Mouse (Mus musculus) CH12.LX (cell line): Measurements from ENCODE around the gene Reep6. TPM values are rescaled to one million over a fixed set of nuclear protein-coding genes. Genes with fewer than 3 reads are reported as not detected.

Source experiments
- DNase-seq: peaks from one replicate; pipeline ENCODE4 v3.0.0-alpha.2; 2013; ENCODE audit errors: extremely low read depth
- H3K27ac ChIP-seq: 2 replicates; pipeline ENCODE4 v1.5.1; 2012; ENCODE audit warnings: low read depth, mild to moderate bottlenecking, control low read depth, moderate library complexity; ENCODE audit not compliant: insufficient read depth
- H3K27me3 ChIP-seq: replicated peaks from 2 replicates; pipeline ENCODE3; 2012; ENCODE audit warnings: inconsistent platforms
- H3K36me3 ChIP-seq, 2 experiments: replicated peaks in 1 of 2; 2 replicates each; pipeline versions ENCODE3 to v1.6.1; 2012; ENCODE audit warnings: inconsistent platforms in 1 of 2, low read length in 1 of 2, mild to moderate bottlenecking in 1 of 2, mixed read lengths in 1 of 2, moderate library complexity in 1 of 2; ENCODE audit not compliant: control insufficient read depth in 1 of 2, insufficient read depth in 1 of 2
- H3K4me1 ChIP-seq, 2 experiments: 2 replicates each; pipeline ENCODE4 v1.6.1; 2012; ENCODE audit warnings: inconsistent platforms in 1 of 2, moderate library complexity in 1 of 2; ENCODE audit not compliant: insufficient read depth in 2 of 2, control insufficient read depth in 1 of 2
- H3K4me2 ChIP-seq: 2 replicates; pipeline ENCODE4 v1.6.1; 2012; ENCODE audit warnings: low read depth, mild to moderate bottlenecking, control low read depth; ENCODE audit not compliant: poor library complexity, insufficient read depth, severe bottlenecking
- H3K4me3 ChIP-seq, 3 experiments: fragments of 150-350 bp in 1 of 3; sonication (generic) in 1 of 3; replicated peaks in 1 of 3; 2 replicates each; pipeline versions ENCODE3 to v1.5.1; 2011 to 2012; ENCODE audit warnings: low read depth in 2 of 3, low read length in 2 of 3, mild to moderate bottlenecking in 2 of 3, moderate library complexity in 2 of 3, control low read depth in 1 of 3, improper control_type of control experiment in 1 of 3, inconsistent platforms in 1 of 3, mixed read lengths in 1 of 3; ENCODE audit not compliant: poor library complexity in 1 of 3
- H3K79me2 ChIP-seq: replicated peaks from 2 replicates; pipeline ENCODE4 v1.6.1; 2012; ENCODE audit warnings: mild to moderate bottlenecking, moderate library complexity; ENCODE audit not compliant: control insufficient read depth, poor library complexity, insufficient read depth, severe bottlenecking; ENCODE audit errors: extremely low read depth
- H3K9ac ChIP-seq: 2 replicates; pipeline ENCODE4 v1.6.1; 2012; ENCODE audit warnings: low read depth, mild to moderate bottlenecking, control low read depth, moderate library complexity; ENCODE audit not compliant: insufficient read depth
- H3K9me3 ChIP-seq: replicated peaks from 2 replicates; pipeline ENCODE3; 2012; ENCODE audit warnings: low read length, inconsistent platforms, mixed read lengths
- BHLHE40 ChIP-seq: IDR thresholded peaks from 2 replicates; pipeline ENCODE4 v1.6.1; 2011; ENCODE audit warnings: mild to moderate bottlenecking, low read depth, low read length, improper control_type of control experiment
- EP300 ChIP-seq: IDR thresholded peaks from 2 replicates; pipeline ENCODE4 v1.6.1; 2011; ENCODE audit warnings: low read length, improper control_type of control experiment
- ETS1 ChIP-seq: conservative IDR thresholded peaks from 2 replicates; pipeline ENCODE4 v1.6.1; 2012; ENCODE audit warnings: low read depth, mild to moderate bottlenecking, inconsistent platforms, low read length, improper control_type of control experiment, moderate library complexity
- HCFC1 ChIP-seq: IDR thresholded peaks from 2 replicates; pipeline ENCODE4 v1.6.1; 2012; ENCODE audit warnings: low read depth, mild to moderate bottlenecking, inconsistent platforms, low read length, improper control_type of control experiment
- MAFK ChIP-seq: IDR thresholded peaks from 2 replicates; pipeline ENCODE4 v1.6.1; 2011; ENCODE audit warnings: low read length, improper control_type of control experiment; ENCODE audit not compliant: insufficient replicate concordance
- MYC ChIP-seq: IDR thresholded peaks from 2 replicates; pipeline ENCODE4 v1.6.1; 2011; ENCODE audit warnings: low read depth, mild to moderate bottlenecking, improper control_type of control experiment, low read length
- POLR2A ChIP-seq: IDR thresholded peaks from 2 replicates; pipeline ENCODE4 v1.6.1; 2011; ENCODE audit warnings: low read depth, mild to moderate bottlenecking, improper control_type of control experiment, low read length
- POLR2AphosphoS2 ChIP-seq: IDR thresholded peaks from 2 replicates; pipeline ENCODE4 v1.6.1; 2011; ENCODE audit warnings: low read depth, low read length, improper control_type of control experiment
- RCOR1 ChIP-seq: conservative IDR thresholded peaks from 2 replicates; pipeline ENCODE4 v1.6.1; 2012; ENCODE audit warnings: low read depth, mild to moderate bottlenecking, inconsistent platforms, low read length, improper control_type of control experiment
- SMC3 ChIP-seq: IDR thresholded peaks from 2 replicates; pipeline ENCODE4 v1.6.1; 2011; ENCODE audit warnings: low read depth, low read length, improper control_type of control experiment
- TCF12 ChIP-seq: IDR thresholded peaks from 2 replicates; pipeline ENCODE4 v1.6.1; 2014; ENCODE audit warnings: low read depth, mild to moderate bottlenecking, inconsistent platforms, low read length, improper control_type of control experiment
- USF1 ChIP-seq: IDR thresholded peaks from 2 replicates; pipeline ENCODE4 v1.6.1; 2014; ENCODE audit warnings: low read depth, mild to moderate bottlenecking, inconsistent platforms, low read length, improper control_type of control experiment
- ZC3H11A ChIP-seq: IDR thresholded peaks from 2 replicates; pipeline ENCODE4 v1.6.1; 2012; ENCODE audit warnings: low read depth, mild to moderate bottlenecking, inconsistent platforms, low read length, improper control_type of control experiment
- ZKSCAN1 ChIP-seq: IDR thresholded peaks from 2 replicates; pipeline ENCODE4 v1.6.1; 2012; ENCODE audit warnings: low read depth, inconsistent platforms, low read length, improper control_type of control experiment, borderline replicate concordance
- ZNF384 ChIP-seq: IDR thresholded peaks from 2 replicates; pipeline ENCODE4 v1.6.1; 2012; ENCODE audit warnings: low read depth, low read length, improper control_type of control experiment, inconsistent platforms
- dilution Hi-C: fragments of 300-500 bp; cut with MboI; formaldehyde crosslinking; loops from 2 replicates; pipeline ENCODE4 v1.14.3; 2020; ENCODE audit warnings: low sequenced_read_pairs; ENCODE audit not compliant: extremely low pct_unique_long_range_greater_than_20kb, extremely low pct_ligation_motif_present
- in situ Hi-C: fragments of 300-500 bp; cut with MboI; formaldehyde crosslinking; loops from 3 replicates; pipeline ENCODE4 v1.14.3; 2019; ENCODE audit warnings: low sequenced_read_pairs, low pct_ligation_motif_present, low pct_unique_long_range_greater_than_20kb, mixed read lengths
- polyA plus RNA-seq: library from polyadenylated mRNA; unstranded; fragments of >175 nt; gene quantifications from 2 replicates; pipeline ENCODE4 v1.2.1, GENCODE M21; 2012; ENCODE audit warnings: low read depth; ENCODE audit not compliant: insufficient read length
- total RNA-seq, 2 experiments: library from RNA; depleted of rRNA; stranded (reverse); fragments of 300-350 nt in 1 of 2; fragments of >200 nt in 1 of 2; gene quantifications; 2 replicates each; pipeline ENCODE4 v1.2.3; 2012 to 2014

Reep6 gene
- total and polyA plus RNA-seq, 3 experiments = 0.48 to 7.5 (median 5.0) TPM

DNA sequence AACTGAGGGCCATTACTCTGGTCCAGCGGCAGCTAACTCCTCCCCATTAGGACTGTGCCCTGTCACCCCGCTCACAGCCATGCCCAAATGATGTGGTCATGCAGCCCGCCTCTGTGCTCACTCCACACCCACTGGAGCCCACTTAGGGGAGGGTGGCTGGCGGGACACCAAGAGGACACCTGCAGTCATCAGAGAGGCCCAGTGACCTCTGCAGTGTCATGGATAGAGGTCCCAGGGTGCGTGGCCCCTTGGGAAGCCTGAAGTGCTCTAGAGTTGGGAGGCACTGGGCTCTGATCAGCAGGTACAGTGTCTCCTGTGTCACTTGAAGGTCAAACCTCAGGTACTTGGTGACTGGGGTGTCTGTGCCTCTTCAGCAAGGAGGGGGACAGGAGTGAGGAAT, 32.9 kb upstream of the Reep6 start:
- H3K36me3 ChIP-seq = peaks cover 18 to 29% of the 10 kb centered on the region in 2 experiments
- no peak overlapping the region for H3K27ac ChIP-seq
- TF ChIP-seq TCF12 = no peak
- TF ChIP-seq POLR2A = no peak
- TF ChIP-seq POLR2AphosphoS2 = no peak
- TF ChIP-seq HCFC1 = no peak
- no peak for TF ChIP-seq ZNF384
- H3K4me2 ChIP-seq = no peak overlapping the region
- no peak overlapping the region for H3K9ac ChIP-seq
- H3K27me3 ChIP-seq = peaks cover 31% of the 10 kb centered on the region
- dilution Hi-C loops = no loop called here
- in situ Hi-C loops = no loop called here
- H3K9me3 ChIP-seq = no peaks in the 10 kb centered on the region
- no peak for DNase-seq
- peaks cover 8 to 30% of the 10 kb centered on the region in 2 experiments; a peak in 3 of 4 replicates for H3K4me1 ChIP-seq
- H3K79me2 ChIP-seq = peaks cover 17% of the 10 kb centered on the region
- H3K4me3 ChIP-seq = no peak overlapping the region

DNA sequence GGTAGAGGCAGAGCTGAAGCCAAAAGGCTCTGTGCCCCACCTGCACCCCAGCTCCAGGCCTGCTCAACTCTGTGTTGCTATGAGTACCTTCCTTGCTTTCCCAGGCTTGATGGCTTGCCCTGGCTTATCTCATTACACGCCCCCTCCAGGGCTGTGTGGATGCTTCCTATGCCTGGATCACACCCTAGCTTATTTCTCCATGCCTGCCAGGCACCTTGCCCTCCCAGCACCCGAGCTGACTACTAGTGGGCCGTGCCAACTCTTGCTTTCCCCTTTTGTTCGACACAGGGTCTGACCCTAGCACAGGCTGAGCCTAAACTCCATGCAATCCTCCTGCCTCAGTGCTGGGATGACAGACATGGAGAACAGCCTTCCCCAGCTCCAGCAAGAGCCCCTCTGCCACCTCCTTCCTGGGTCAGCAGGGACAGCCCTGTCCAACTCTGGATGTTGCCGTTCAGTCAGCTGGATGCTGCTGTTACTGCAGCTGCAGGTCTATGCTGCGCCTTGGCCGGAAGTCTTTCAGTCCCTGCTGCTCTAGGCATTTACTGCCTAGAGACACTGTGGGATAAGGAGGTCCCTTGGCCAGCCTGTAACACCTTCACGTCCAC, 32.1 kb upstream of the Reep6 start:
- Histone ChIP-seq H3K27me3 (peaks cover 39% of the 10 kb centered on the region), H3K4me2 (no peak overlapping the region), H3K27ac (no peak overlapping the region), H3K9ac (no peak overlapping the region), H3K79me2 (peaks cover 14% of the 10 kb centered on the region), H3K4me3 (no peak overlapping the region), H3K4me1 (peaks cover 8 to 30% of the 10 kb centered on the region in 2 experiments; a peak in 3 of 4 replicates), H3K36me3 (peaks cover 18 to 29% of the 10 kb centered on the region in 2 experiments), H3K9me3 (no peaks in the 10 kb centered on the region)
- no peak for TF ChIP-seq SMC3
- TF ChIP-seq USF1 = no peak
- no peak for TF ChIP-seq EP300
- no peak for TF ChIP-seq POLR2AphosphoS2
- no peak for TF ChIP-seq RCOR1
- TF ChIP-seq BHLHE40 = no peak
- TF ChIP-seq ZC3H11A = no peak
- dilution Hi-C loops = no loop called here
- no peak for DNase-seq
- in situ Hi-C loops = no loop called here

DNA sequence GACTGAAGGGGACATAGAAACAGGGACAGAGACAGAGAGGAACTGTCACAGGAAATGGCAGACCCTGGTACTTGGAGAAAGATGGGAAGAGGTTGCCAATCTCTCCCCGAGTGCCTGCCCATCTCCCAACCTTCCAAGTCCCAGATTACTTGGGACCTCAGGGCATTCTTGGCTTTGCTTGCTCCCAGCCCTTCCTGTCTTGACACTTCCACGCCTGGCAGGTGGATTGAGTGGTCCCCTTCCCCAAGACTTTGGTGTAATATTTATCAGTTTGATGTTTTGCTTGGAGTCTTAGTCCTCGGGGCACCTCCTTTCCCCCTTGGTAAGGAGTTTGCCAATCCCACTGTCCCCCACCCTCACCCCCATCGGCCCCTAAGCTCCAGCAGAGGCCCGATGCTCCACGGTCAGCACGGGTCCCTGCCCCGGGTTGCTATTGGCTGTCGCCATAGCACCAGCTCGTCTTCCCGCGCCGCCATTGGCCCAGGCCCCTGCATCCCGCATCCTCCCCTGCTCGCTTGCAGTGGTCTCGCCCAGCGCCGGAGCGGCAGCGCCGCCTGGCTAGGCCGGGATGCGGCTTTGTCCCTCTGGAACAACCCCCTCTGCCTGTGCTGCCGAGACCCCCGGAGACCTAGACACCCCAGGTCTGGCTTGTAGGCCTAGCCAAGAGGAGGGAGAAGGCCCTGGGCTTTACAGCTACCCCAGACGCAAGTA, 31.0 kb upstream of the Reep6 start:
- H3K9me3 ChIP-seq = no peaks in the 10 kb centered on the region
- no peak overlapping the region for H3K9ac ChIP-seq
- H3K27me3 ChIP-seq = peaks cover 46% of the 10 kb centered on the region
- H3K4me3 ChIP-seq = no peak overlapping the region
- H3K4me1 ChIP-seq = peaks cover 8 to 30% of the 10 kb centered on the region in 2 experiments; a peak in 3 of 4 replicates
- H3K36me3 ChIP-seq = peaks cover 14 to 19% of the 10 kb centered on the region in 2 experiments
- H3K4me2 ChIP-seq = no peak overlapping the region
- no peak for DNase-seq
- H3K79me2 ChIP-seq = peaks cover 3% of the 10 kb centered on the region
- no peak for TF ChIP-seq POLR2AphosphoS2
- TF ChIP-seq ZKSCAN1 = no peak
- TF ChIP-seq HCFC1 = no peak
- no peak for TF ChIP-seq MAFK
- no peak for TF ChIP-seq ETS1
- TF ChIP-seq ZC3H11A = no peak
- no peak for TF ChIP-seq MYC
- H3K27ac ChIP-seq = no peak overlapping the region
- in situ Hi-C loops (no loop called here), dilution Hi-C loops (no loop called here)
